Mouse (Mus musculus) ES-Bruce4 (cell line): ENCODE measurements around the gene Catip. TPM values are rescaled to one million over a fixed set of nuclear protein-coding genes. Genes with fewer than 3 reads are reported as not detected.

Experiments
- H3K27ac ChIP-seq: 2 replicates; pipeline ENCODE4 v1.5.1; 2012; ENCODE audit warnings: low read length, inconsistent platforms; ENCODE audit not compliant: insufficient read depth
- H3K27me3 ChIP-seq: 2 replicates; pipeline ENCODE4 v1.6.1; 2012; ENCODE audit warnings: mild to moderate bottlenecking, low read length, inconsistent platforms; ENCODE audit not compliant: control insufficient read depth, poor library complexity, insufficient read depth, severe bottlenecking
- H3K36me3 ChIP-seq: 2 replicates; pipeline ENCODE4 v1.6.1; 2012; ENCODE audit warnings: inconsistent platforms, mild to moderate bottlenecking, low read length, moderate library complexity; ENCODE audit not compliant: control insufficient read depth, poor library complexity, insufficient read depth, severe bottlenecking
- H3K4me1 ChIP-seq: one replicate; pipeline ENCODE4 v1.8.1; 2011; ENCODE audit warnings: low read length; ENCODE audit not compliant: control insufficient read depth, insufficient read depth
- H3K4me3 ChIP-seq: 2 replicates; pipeline ENCODE4 v1.5.1; 2011; ENCODE audit warnings: low read depth, mild to moderate bottlenecking, low read length
- H3K9ac ChIP-seq: 2 replicates; pipeline ENCODE4 v1.6.1; 2012; ENCODE audit warnings: low read depth, mild to moderate bottlenecking, inconsistent platforms; ENCODE audit not compliant: poor library complexity, severe bottlenecking
- H3K9me3 ChIP-seq: replicated peaks from 2 replicates; pipeline ENCODE4 v1.6.1; 2012; ENCODE audit warnings: mild to moderate bottlenecking, low read length, inconsistent platforms; ENCODE audit not compliant: control insufficient read depth, poor library complexity, insufficient read depth, severe bottlenecking
- CTCF ChIP-seq: IDR thresholded peaks from one replicate; pipeline ENCODE4 v1.8.1; 2011; ENCODE audit warnings: low read depth, low read length
- EP300 ChIP-seq: IDR thresholded peaks from 2 replicates; pipeline ENCODE4 v1.6.1; 2011; ENCODE audit warnings: low read depth, low read length; ENCODE audit not compliant: insufficient read depth
- POLR2A ChIP-seq: IDR thresholded peaks from one replicate; pipeline ENCODE4 v1.8.1; 2011; ENCODE audit warnings: low read length; ENCODE audit not compliant: insufficient read depth
- polyA plus RNA-seq: library from polyadenylated mRNA; stranded (reverse); fragments of >200 nt; gene quantifications from 2 replicates; pipeline ENCODE4 v1.2.4, GENCODE M21; 2011; ENCODE audit warnings: low read depth; ENCODE audit not compliant: missing spikeins, insufficient read depth, insufficient read length

Gene Catip
- polyA plus RNA-seq, 1 experiment, result 0.75 TPM

DNA sequence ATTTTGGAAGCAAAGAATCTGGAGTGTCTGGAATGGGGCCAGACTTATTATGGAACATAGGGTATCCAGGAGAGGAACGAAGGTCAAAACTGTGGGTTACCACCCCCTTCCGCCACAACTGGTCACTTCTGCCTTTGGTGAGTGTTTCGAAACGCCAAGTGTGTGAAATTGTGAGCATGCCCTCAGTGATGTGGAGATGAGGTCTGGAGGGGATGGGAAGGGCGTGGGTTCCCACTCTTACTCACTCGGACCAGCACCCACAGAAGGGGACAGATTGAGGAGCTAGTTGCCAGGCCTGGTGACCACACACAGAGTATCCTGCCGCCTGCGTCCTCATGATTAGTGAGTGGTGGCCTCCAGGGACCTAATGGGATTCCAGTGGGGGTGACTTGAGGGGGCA is 13.1 kb downstream of the Catip start, which contains the start of gene Slc11a1:
TSS of gene Slc11a1 (plus strand) at position 216 of the 400 bp plus-strand sequence.
- TF ChIP-seq EP300, result no peak
- TF ChIP-seq POLR2A, result no peak
- no peak for TF ChIP-seq CTCF
- Histone ChIP-seq H3K4me3 (no peak within 1 kb of the TSS), H3K36me3 (no peaks in the 10 kb centered on the region), H3K27me3 (no peaks in the 10 kb centered on the region), H3K4me1 (peaks cover 7% of the 10 kb centered on the region), H3K9me3 (no peaks in the 10 kb centered on the region), H3K9ac (no peak within 1 kb of the TSS), H3K27ac (no peak within 1 kb of the TSS)

DNA sequence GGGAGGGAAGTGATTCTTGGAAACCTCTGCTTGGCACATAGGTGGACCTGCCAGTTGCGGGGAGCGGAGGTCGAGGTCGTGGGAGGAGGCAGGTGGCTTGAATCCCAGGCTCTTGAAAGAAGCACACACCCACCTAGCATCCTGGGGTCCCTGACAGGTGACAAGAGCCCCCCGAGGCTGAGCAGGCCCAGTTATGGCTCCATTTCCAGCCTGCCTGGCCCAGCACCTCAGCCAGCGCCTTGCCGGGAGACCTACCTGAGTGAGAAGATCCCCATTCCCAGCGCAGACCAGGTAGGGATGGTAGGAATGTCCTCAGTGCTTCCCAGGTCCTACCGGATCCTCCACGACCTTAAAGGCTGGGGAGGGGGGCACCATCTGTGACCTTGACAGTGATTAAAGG is 13.7 kb downstream of the Catip start:
- no peak overlapping the region for H3K9ac ChIP-seq
- H3K4me3 ChIP-seq, result no peak overlapping the region
- H3K4me1 ChIP-seq, result peaks cover 6% of the 10 kb centered on the region
- no peaks in the 10 kb centered on the region for H3K36me3 ChIP-seq
- no peaks in the 10 kb centered on the region for H3K27me3 ChIP-seq
- H3K27ac ChIP-seq, result no peak overlapping the region
- TF ChIP-seq EP300 (no peak), CTCF (no peak), POLR2A (no peak)
- H3K9me3 ChIP-seq, result no peaks in the 10 kb centered on the region

DNA sequence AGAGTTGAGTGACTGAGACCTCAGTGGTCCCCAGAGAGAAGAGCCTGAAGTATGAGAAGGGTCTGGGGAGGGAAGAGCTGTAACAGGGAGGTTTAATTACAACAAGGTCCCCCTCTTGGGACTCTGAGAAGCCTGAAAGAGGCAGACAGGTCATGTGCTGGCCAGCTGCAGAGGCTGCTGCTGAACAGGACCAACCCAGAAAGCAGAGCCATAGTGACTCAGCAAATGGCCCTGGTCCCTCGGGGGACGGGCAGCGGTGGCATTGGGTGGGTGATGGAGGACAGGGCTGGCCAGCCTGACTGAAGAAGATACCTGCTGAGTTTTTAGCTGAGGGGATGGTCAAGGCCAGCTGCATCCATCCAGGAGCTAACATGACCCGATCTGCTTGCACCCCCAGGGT is 14.5 kb downstream of the Catip start:
- Histone ChIP-seq H3K4me3 (no peak overlapping the region), H3K36me3 (no peaks in the 10 kb centered on the region), H3K27ac (no peak overlapping the region)

DNA sequence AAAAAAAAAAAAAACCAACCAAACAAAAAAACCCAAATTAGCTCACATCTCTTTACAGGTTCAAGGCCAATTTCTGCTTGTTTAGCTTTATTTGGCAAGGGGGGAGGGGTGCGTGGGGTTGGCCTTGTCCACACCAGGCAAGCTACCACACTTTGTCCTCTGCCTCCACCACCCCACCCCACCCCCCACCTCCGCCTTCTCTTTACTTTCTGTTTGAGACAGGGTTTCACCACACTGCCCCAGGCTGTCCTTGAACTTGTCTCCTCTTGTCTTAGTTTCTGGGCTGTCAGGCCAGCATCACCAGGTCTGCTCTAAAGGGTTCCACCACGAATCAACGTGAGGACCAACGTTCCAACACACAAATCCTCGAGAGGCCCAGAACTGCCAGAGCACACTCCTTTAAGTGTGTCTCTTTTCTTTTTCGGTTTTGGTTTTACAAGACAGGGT is 17.2 kb downstream of the Catip start:
- TF ChIP-seq CTCF (no peak), POLR2A (no peak), EP300 (no peak)
- no peak overlapping the region for H3K27ac ChIP-seq
- no peaks in the 10 kb centered on the region for H3K9me3 ChIP-seq
- H3K36me3 ChIP-seq, result no peaks in the 10 kb centered on the region
- no peaks in the 10 kb centered on the region for H3K27me3 ChIP-seq
- no peak overlapping the region for H3K9ac ChIP-seq
- peaks cover 18% of the 10 kb centered on the region for H3K4me1 ChIP-seq
- no peak overlapping the region for H3K4me3 ChIP-seq

More for the DNA sequence above, 14.5 kb downstream of the Catip start:
- TF ChIP-seq CTCF (no peak), POLR2A (no peak), EP300 (peak; percentile 80)
- Histone ChIP-seq H3K9me3 (no peaks in the 10 kb centered on the region), H3K4me1 (peaks cover 10% of the 10 kb centered on the region), H3K27me3 (no peaks in the 10 kb centered on the region), H3K9ac (no peak overlapping the region)

DNA sequence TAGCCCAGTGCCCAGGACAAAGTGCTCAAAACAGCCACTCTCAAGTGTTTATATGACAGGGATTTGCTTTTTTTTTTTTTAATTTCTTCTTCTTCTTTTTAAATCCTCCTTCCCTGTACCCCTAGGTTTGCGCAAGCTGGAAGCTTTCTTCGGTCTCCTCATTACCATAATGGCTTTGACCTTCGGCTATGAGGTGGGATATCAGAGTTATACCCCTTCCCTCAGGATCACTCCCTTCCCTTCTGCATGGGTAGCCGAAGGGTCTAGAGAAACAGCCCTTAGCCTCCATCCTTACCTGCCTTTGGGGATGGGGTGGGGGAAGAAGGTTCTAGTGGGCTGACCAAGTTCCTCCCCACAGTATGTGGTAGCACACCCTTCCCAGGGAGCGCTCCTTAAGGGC is 18.6 kb downstream of the Catip start:
- H3K4me3 ChIP-seq, result no peak overlapping the region
- H3K27ac ChIP-seq, result no peak overlapping the region
- no peaks in the 10 kb centered on the region for H3K27me3 ChIP-seq
- no peak overlapping the region for H3K9ac ChIP-seq
- no peaks in the 10 kb centered on the region for H3K9me3 ChIP-seq
- no peak for TF ChIP-seq POLR2A
- no peak for TF ChIP-seq CTCF
- TF ChIP-seq EP300, result no peak
- no peaks in the 10 kb centered on the region for H3K36me3 ChIP-seq
- peaks cover 18% of the 10 kb centered on the region for H3K4me1 ChIP-seq

DNA sequence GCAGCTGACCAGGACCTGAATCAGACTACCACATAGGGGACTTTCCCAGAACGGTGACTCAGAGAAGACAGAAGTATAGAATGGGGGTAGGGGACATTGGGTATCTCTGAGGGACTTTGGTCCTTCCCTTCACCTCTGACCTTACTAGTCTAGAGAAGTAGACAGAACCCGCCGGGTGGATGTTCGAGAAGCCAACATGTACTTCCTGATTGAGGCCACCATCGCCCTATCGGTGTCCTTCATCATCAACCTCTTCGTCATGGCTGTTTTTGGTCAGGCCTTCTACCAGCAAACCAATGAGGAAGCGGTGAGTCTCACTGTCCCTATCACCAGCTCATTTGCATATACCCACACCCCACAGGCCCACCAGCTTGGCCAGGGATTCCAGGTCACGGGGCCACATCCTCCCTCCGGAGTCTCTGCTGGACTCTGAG is 19.7 kb downstream of the Catip start:
- Histone ChIP-seq H3K27ac (no peak overlapping the region), H3K9ac (no peak overlapping the region), H3K36me3 (no peaks in the 10 kb centered on the region), H3K4me1 (peaks cover 15% of the 10 kb centered on the region), H3K9me3 (no peaks in the 10 kb centered on the region), H3K4me3 (no peak overlapping the region), H3K27me3 (no peaks in the 10 kb centered on the region)
- no peak for TF ChIP-seq CTCF
- no peak for TF ChIP-seq POLR2A
- TF ChIP-seq EP300, result no peak

DNA sequence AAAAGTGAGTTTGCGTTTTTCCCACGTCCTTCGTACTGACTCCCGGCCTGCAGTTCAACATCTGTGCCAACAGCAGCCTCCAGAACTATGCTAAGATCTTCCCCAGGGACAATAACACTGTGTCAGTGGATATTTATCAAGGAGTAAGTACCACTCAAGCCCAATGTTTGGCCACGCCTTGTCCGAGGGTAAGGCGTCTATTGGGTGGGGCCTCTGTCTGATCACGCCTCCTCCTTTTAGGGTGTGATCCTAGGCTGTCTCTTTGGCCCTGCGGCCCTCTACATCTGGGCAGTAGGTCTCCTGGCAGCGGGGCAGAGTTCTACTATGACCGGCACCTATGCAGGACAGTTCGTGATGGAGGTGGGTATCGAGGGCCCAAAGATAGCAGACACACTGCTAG is 21.5 kb downstream of the Catip start:
- no peaks in the 10 kb centered on the region for H3K36me3 ChIP-seq
- H3K4me1 ChIP-seq, result peaks cover 12% of the 10 kb centered on the region
- H3K9me3 ChIP-seq, result no peaks in the 10 kb centered on the region
- H3K9ac ChIP-seq, result no peak overlapping the region
- no peak overlapping the region for H3K4me3 ChIP-seq
- no peak for TF ChIP-seq POLR2A
- TF ChIP-seq EP300, result no peak
- TF ChIP-seq CTCF, result no peak
- no peak overlapping the region for H3K27ac ChIP-seq
- H3K27me3 ChIP-seq, result no peaks in the 10 kb centered on the region
